In the genomic region with DNA sequence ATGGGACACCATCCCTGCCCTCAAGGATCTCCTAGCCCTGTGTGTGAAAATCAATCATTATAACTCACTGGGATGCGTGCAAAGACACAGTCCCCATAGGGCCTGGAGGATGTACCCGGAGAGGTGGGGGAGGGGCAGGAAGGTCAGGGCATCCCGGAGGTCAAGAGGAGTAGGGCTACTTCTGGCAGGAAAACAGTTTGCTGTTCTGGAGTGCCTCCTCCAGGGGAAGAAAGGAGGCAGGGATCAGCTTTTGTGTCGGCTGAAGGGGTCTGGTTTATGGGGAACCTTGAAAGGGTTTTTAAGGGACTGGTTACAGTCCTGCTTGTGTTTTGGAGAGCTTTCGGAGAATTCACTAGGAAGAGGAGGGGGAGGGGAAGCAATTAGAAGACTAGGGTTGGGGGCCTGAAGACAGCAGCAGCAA, we compare ENCODE assay signal across 11 mouse cellular contexts. TPM values are rescaled to one million over a fixed set of nuclear protein-coding genes. Genes with fewer than 3 reads are reported as not detected.
DNase-seq lines count a peak whose midpoint lies in the region; ATAC-seq lines count a peak whose summit lies in the region.
"Had no signal": no experiment of that assay in that cellular context is flagged by ENCODE, and none has a peak within 500 bp of the region (broad histone marks: within the 10 kb centered on the region; RNA-seq: fewer than 3 reads in every experiment).

No protein-coding gene starts in this region.

- peaks cover 93% of the 10 kb centered on the region for H3K27me3 ChIP-seq in midbrain, embryonic 10.5 days (ENCODE audit: low read depth, poor library complexity, severe bottlenecking)
- H3K27me3 ChIP-seq in midbrain, embryonic 16.5 days (ENCODE audit: control insufficient read depth, insufficient read depth, low read depth, low read length) = peaks cover 12% of the 10 kb centered on the region
- H3K27me3 ChIP-seq in forebrain, embryonic 13.5 days = peaks cover 58% of the 10 kb centered on the region
- H3K27me3 ChIP-seq in midbrain, embryonic 15.5 days (replicated peaks) = peaks cover 26% of the 10 kb centered on the region

- intact Hi-C loops in left cerebral cortex, postnatal 36 days (cut with DNase I) = no loop called here

- no peak for ATAC-seq in midbrain, embryonic 16.5 days
- no peak for ATAC-seq in forebrain, embryonic 13.5 days
- ATAC-seq in midbrain, embryonic 15.5 days (replicated peaks) = no peak
- no peak for ATAC-seq in megakaryocyte, adult 5-6 weeks (ENCODE audit: poor library complexity, severe bottlenecking)

- peak overlapping the region; percentile 24; the same call in 1 of the 2 replicates for H3K4me3 ChIP-seq in midbrain, embryonic 10.5 days
- no peak overlapping the region for H3K4me3 ChIP-seq in midbrain, embryonic 16.5 days (ENCODE audit: low read depth, low read length)
- H3K4me3 ChIP-seq in forebrain, embryonic 13.5 days = no peak overlapping the region
- H3K4me3 ChIP-seq in midbrain, embryonic 15.5 days = no peak overlapping the region
- H3K4me3 ChIP-seq: heart, embryonic 13.5 days had no signal

- H3K4me2 ChIP-seq in midbrain, embryonic 16.5 days (ENCODE audit: low read length) = no peak overlapping the region
- H3K4me2 ChIP-seq in forebrain, embryonic 13.5 days = peak overlapping the region; percentile 8; the same call in 1 of the 2 replicates
- H3K4me2 ChIP-seq in midbrain, embryonic 15.5 days = no peak overlapping the region
- H3K4me2 ChIP-seq: heart, embryonic 13.5 days had no signal

- 3% methylated on average over 5 of the region's 5 CpGs for WGBS in midbrain, embryonic 10.5 days
- WGBS in midbrain, embryonic 16.5 days = 7% methylated on average over 5 of the region's 5 CpGs
- WGBS in forebrain, embryonic 13.5 days = 4% methylated on average over 5 of the region's 5 CpGs
- 8% methylated on average over 5 of the region's 5 CpGs for WGBS in midbrain, embryonic 15.5 days

- peak overlapping the region; percentile 72 for H3K27ac ChIP-seq in midbrain, embryonic 10.5 days (replicated peaks)
- H3K27ac ChIP-seq in midbrain, embryonic 16.5 days (ENCODE audit: low read length) = no peak overlapping the region
- H3K27ac ChIP-seq in forebrain, embryonic 13.5 days = no peak overlapping the region
- H3K27ac ChIP-seq in midbrain, embryonic 15.5 days = 0 out of 2 replicates have a peak overlapping the region, but pooled peaks have one; percentile 5
- H3K27ac ChIP-seq: heart, embryonic 13.5 days had no signal

- peaks cover 79% of the 10 kb centered on the region for H3K4me1 ChIP-seq in midbrain, embryonic 10.5 days
- peaks cover 12% of the 10 kb centered on the region for H3K4me1 ChIP-seq in midbrain, embryonic 16.5 days (ENCODE audit: control insufficient read depth, insufficient read depth, low read length)
- H3K4me1 ChIP-seq in forebrain, embryonic 13.5 days = peaks cover 57% of the 10 kb centered on the region
- peaks cover 38% of the 10 kb centered on the region for H3K4me1 ChIP-seq in midbrain, embryonic 15.5 days

- no peaks in the 10 kb centered on the region for H3K36me3 ChIP-seq in midbrain, embryonic 10.5 days
- no peaks in the 10 kb centered on the region for H3K36me3 ChIP-seq in midbrain, embryonic 16.5 days (ENCODE audit: control insufficient read depth, insufficient read depth, low read length)
- no peaks in the 10 kb centered on the region for H3K36me3 ChIP-seq in forebrain, embryonic 13.5 days (ENCODE audit: poor library complexity, severe bottlenecking)
- no peaks in the 10 kb centered on the region for H3K36me3 ChIP-seq in midbrain, embryonic 15.5 days (replicated peaks)
- H3K36me3 ChIP-seq: heart, embryonic 13.5 days had no signal

- no peaks in the 10 kb centered on the region for H3K9me3 ChIP-seq in midbrain, embryonic 10.5 days (replicated peaks)
- H3K9me3 ChIP-seq in midbrain, embryonic 16.5 days (replicated peaks; ENCODE audit: control insufficient read depth, low read length, poor library complexity, severe bottlenecking) = no peaks in the 10 kb centered on the region
- H3K9me3 ChIP-seq in forebrain, embryonic 13.5 days (replicated peaks) = no peaks in the 10 kb centered on the region
- no peaks in the 10 kb centered on the region for H3K9me3 ChIP-seq in midbrain, embryonic 15.5 days
- H3K9me3 ChIP-seq: heart, embryonic 13.5 days had no signal

- no peak overlapping the region for H3K9ac ChIP-seq in midbrain, embryonic 16.5 days (ENCODE audit: low read depth, low read length)
- H3K9ac ChIP-seq in forebrain, embryonic 13.5 days = no peak overlapping the region
- no peak overlapping the region for H3K9ac ChIP-seq in midbrain, embryonic 15.5 days
- H3K9ac ChIP-seq: heart, embryonic 13.5 days had no signal

- peak; percentile 49 for DNase-seq in midbrain, embryonic 10.5 days (ENCODE audit: low spot score)
- DNase-seq in embryo, embryonic 10 days (ENCODE audit: low spot score) = peak; percentile 68
- no peak for DNase-seq in left cerebral cortex, postnatal 36 days (ENCODE audit: low spot score in 2 of 2)
- no peak for DNase-seq in adrenal gland, postnatal 25 days
- DNase-seq: right cerebral cortex, postnatal 4 days had no signal

RNA-seq across cellular contexts. Expression of gene Nxph3, which starts 2.1 kb away (rescaled TPM):
- polyA plus RNA-seq in midbrain, embryonic 10.5 days (2016; fragmentation: Nextera tagmentation; extraction: Ambion mirVana) = 0.68 and 0.78 TPM in 2 replicates
- 3.3 and 4.6 TPM in 2 replicates for polyA plus RNA-seq in midbrain, embryonic 16.5 days (2015; fragmentation: Nextera tagmentation; extraction: Ambion mirVana)
- 1.8 and 2.2 TPM in 2 replicates for polyA plus RNA-seq in forebrain, embryonic 13.5 days (2015; fragmentation: Nextera tagmentation; extraction: Ambion mirVana)
- 3.2 and 4.4 TPM in 2 replicates for polyA plus RNA-seq in midbrain, embryonic 15.5 days (2015; fragmentation: Nextera tagmentation; extraction: Ambion mirVana)
- 10 to 100 TPM; 29.0 to 40.6 TPM for total RNA-seq in left cerebral cortex, postnatal 36 days (2021)
- 2.0 and 2.9 TPM in 2 replicates for total RNA-seq in adrenal gland, postnatal 25 days (2021)
- not detected in 2 replicates for total RNA-seq in megakaryocyte, adult 5-6 weeks (2015)
- total RNA-seq in megakaryocyte, adult 5-6 weeks (2017) = not detected in 2 replicates
- total RNA-seq: MEL had no signal

Comparison
In these comparisons a context has a peak if more than half of its experiments do, and no peak if none do; other contexts are left out.
1. H3K27ac ChIP-seq: peak in midbrain, embryonic 10.5 days (single experiment) and midbrain, embryonic 15.5 days (single experiment); none in midbrain, embryonic 16.5 days (single experiment) and forebrain, embryonic 13.5 days (single experiment).
2. DNase-seq: peak in midbrain, embryonic 10.5 days (single experiment) and embryo, embryonic 10 days (single experiment); none in left cerebral cortex, postnatal 36 days (0 of 2) and adrenal gland, postnatal 25 days (single experiment).